Mouse (Mus musculus): ENCODE data around the gene Kcnj14.

- TF ChIP-seq CTCF (IDR thresholded peaks at IDR 0.05; ENCODE audit: low read depth, low read length) (no peak), GATA1 (IDR thresholded peaks at IDR 0.05; ENCODE audit: borderline replicate concordance, low read length) (no peak), TAL1 (conservative IDR thresholded peaks at IDR 0.05; ENCODE audit: low read depth, low read length) (no peak), POLR2AphosphoS5 (IDR thresholded peaks at IDR 0.05; ENCODE audit: insufficient replicate concordance, low read depth, low read length) (no peak)
Observed at GRCm38 (mm10) chr7:45790721-45791120, 33.9 kb downstream of the Kcnj14 start.
